Mouse (Mus musculus) forebrain, embryonic 10.5 days (tissue): Measurements from ENCODE around the gene Gm45021. TPM values are rescaled to one million over a fixed set of nuclear protein-coding genes. Genes with fewer than 3 reads are reported as not detected.
A peak's percentile ranks its signal among the peaks of the same experiment; 100 is the strongest.

Experiments used
- DNase-seq: peaks from one replicate; pipeline ENCODE4 v3.0.0-alpha.2; 2017; ENCODE audit warnings: low spot score; ENCODE audit errors: extremely low spot score
- H3K27ac ChIP-seq: fragments of 300-500 bp; sonication (generic); 2 replicates; pipeline ENCODE4 v1.5.1; 2016; ENCODE audit warnings: mild to moderate bottlenecking
- H3K27me3 ChIP-seq: fragments of 300-500 bp; sonication (generic); 2 replicates; pipeline ENCODE4 v1.6.1; 2016; ENCODE audit warnings: mild to moderate bottlenecking; ENCODE audit not compliant: poor library complexity, severe bottlenecking
- H3K36me3 ChIP-seq: fragments of 300-500 bp; sonication (generic); replicated peaks from 2 replicates; pipeline ENCODE4 v1.6.1; 2016; ENCODE audit warnings: mild to moderate bottlenecking, moderate library complexity
- H3K4me1 ChIP-seq: fragments of 300-500 bp; sonication (generic); 2 replicates; pipeline ENCODE4 v1.6.1; 2016
- H3K4me3 ChIP-seq: fragments of 300-500 bp; sonication (generic); 2 replicates; pipeline ENCODE4 v1.5.1; 2016; ENCODE audit warnings: mild to moderate bottlenecking, moderate library complexity
- H3K9me3 ChIP-seq: fragments of 300-500 bp; sonication (generic); 2 replicates; pipeline ENCODE4 v1.6.1; 2016; ENCODE audit warnings: mild to moderate bottlenecking, moderate library complexity
- WGBS: fragments of 180-500 bp; shearing (Covaris S2); methylation state at CpG from one replicate; pipeline ENCODE4 v1.1.7; 2016; 5-methylcytosine and 5-hydroxymethylcytosine counted together
- polyA plus RNA-seq: library from polyadenylated mRNA; unstranded; fragments of >200 nt; fragmentation: Nextera tagmentation; extraction: Ambion mirVana; gene quantifications from 2 replicates; pipeline ENCODE4 v1.2.1, GENCODE M21; 2016

The Gm45021 gene
- polyA plus RNA-seq, 1 experiment from 2014 or later = not detected

DNA sequence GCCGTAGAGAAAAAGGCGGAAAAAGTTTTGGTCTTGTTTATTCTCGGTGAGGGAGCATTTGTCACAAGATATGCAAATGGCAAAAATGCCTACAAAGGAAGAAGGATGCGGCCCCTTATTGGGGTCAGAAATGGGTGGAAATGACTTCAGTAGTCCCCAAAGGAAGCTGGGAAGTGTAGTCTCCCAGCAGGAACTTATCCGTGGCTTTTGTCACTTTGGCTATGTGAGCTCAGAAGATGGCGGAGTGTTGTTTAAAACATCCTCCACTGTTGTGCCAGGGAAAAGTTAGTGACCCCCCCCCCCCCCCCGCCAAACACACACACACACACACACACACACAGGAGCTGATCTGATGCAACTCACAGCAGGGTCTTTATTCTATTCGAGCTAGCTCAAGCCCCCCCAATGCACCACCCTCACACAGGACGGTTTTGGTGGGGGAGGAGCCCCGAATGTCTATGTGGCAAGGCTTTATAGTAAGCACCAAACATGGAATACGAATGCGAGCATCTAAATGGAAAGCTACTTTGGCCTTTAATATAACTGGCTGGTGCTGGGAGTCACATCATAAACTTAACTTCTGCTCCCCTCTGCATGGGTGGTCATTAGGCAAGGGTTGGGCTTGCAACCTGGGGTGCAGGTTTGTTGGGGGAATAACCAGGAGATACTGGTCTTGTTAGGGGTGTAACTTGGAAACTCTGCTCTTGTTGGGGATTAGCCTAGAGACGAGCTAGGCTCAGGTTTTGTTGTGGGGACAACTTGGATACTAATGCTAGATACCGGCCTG lies 34.1 kb upstream of the Gm45021 start:
- H3K4me1 ChIP-seq = peaks cover 20% of the 10 kb centered on the region
- WGBS = 33% methylated on average over 14 of the region's 14 CpGs
- H3K27me3 ChIP-seq = no peaks in the 10 kb centered on the region
- peak overlapping the region; percentile 56 for H3K4me3 ChIP-seq
- peak; percentile 53 for DNase-seq
- H3K9me3 ChIP-seq = no peaks in the 10 kb centered on the region
- H3K27ac ChIP-seq = peak overlapping the region; percentile 92
- peaks cover 19% of the 10 kb centered on the region for H3K36me3 ChIP-seq

DNA sequence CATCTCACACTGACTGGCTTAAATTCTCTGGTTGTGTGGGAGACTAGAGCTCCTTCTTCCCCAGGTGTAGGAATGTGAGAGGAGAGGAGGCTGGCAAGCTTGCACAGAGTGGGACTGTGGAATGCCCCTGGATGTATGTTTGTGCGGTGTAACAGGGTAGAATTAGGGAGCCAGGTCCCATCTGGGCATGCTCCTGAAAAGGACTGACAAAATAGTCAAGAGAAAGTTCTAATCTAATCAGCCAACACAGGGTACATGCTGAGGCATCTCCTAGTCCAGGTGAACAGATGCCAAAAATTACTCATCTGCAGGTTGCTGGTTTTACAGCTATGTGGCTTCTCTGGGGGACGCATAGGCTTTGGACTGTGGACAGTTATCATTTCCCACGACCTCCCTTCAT lies 33.5 kb upstream of the Gm45021 start:
- H3K4me1 ChIP-seq = peaks cover 20% of the 10 kb centered on the region
- WGBS = 93% methylated on average over 3 of the region's 3 CpGs
- peak overlapping the region; percentile 56 for H3K4me3 ChIP-seq
- H3K9me3 ChIP-seq = no peaks in the 10 kb centered on the region
- peak overlapping the region; percentile 92; the same call in 1 of the 2 replicates for H3K27ac ChIP-seq
- H3K36me3 ChIP-seq = peaks cover 23% of the 10 kb centered on the region
- H3K27me3 ChIP-seq = no peaks in the 10 kb centered on the region
- DNase-seq = no peak

DNA sequence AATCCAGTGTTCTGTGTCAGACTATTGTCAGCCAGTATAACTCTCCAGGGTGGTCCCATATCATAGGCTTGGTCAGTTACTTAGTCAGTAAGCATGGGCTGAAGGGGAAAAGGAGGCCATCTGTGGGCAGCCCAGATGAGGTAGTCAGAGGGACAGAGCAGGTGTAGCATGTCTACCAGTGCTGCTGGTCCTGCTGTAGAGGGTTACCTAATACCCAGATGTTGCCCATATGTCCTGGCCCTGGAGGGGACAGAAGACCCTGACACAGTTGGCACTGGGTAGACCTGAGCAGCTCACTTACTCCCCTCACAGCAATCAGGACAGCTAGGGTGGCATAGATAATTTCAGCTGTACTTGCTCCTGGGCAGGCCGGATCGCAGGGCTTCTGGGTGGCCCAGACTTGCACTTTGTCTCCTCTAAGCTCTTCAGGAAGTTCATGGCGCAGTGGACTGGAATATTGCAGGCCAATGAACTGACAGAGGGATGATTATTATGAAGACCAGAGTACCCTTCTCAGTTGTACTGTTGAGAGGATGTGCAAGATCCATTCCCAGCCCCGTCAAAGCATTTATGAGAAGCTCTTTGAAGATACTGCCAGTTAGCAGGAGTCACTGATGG lies 23.6 kb upstream of the Gm45021 start:
- DNase-seq = no peak
- Histone ChIP-seq H3K36me3 (peaks cover 64% of the 10 kb centered on the region), H3K27me3 (no peaks in the 10 kb centered on the region), H3K27ac (no peak overlapping the region), H3K4me3 (no peak overlapping the region), H3K9me3 (no peaks in the 10 kb centered on the region; the same call in 1 of the 2 replicates), H3K4me1 (no peaks in the 10 kb centered on the region)
- WGBS = 93% methylated on average over 4 of the region's 4 CpGs

DNA sequence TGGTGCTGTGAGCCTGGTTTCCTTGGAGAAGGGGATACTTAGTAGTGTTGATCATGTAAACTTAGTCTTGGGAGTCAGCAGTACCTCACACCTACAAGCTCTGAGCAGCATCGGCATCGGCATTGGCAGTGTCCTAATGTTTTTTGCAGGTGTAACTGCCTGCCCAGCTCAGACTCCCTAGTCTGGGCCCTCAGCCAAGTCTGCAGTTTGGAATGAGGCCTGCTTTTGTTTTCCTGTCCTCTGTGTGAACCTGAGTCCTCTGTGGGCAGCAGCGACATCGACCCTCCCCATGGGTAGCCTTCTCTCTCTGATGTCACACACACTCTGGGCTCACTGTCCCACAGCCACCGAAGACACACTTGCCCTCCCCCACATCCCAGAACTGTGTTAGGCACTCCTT lies 23.1 kb upstream of the Gm45021 start:
- Histone ChIP-seq H3K27ac (no peak overlapping the region), H3K4me1 (no peaks in the 10 kb centered on the region), H3K4me3 (no peak overlapping the region), H3K36me3 (peaks cover 61% of the 10 kb centered on the region), H3K9me3 (no peaks in the 10 kb centered on the region; the same call in 1 of the 2 replicates), H3K27me3 (no peaks in the 10 kb centered on the region)
- DNase-seq = no peak
- WGBS = 83% methylated on average over 5 of the region's 5 CpGs

DNA sequence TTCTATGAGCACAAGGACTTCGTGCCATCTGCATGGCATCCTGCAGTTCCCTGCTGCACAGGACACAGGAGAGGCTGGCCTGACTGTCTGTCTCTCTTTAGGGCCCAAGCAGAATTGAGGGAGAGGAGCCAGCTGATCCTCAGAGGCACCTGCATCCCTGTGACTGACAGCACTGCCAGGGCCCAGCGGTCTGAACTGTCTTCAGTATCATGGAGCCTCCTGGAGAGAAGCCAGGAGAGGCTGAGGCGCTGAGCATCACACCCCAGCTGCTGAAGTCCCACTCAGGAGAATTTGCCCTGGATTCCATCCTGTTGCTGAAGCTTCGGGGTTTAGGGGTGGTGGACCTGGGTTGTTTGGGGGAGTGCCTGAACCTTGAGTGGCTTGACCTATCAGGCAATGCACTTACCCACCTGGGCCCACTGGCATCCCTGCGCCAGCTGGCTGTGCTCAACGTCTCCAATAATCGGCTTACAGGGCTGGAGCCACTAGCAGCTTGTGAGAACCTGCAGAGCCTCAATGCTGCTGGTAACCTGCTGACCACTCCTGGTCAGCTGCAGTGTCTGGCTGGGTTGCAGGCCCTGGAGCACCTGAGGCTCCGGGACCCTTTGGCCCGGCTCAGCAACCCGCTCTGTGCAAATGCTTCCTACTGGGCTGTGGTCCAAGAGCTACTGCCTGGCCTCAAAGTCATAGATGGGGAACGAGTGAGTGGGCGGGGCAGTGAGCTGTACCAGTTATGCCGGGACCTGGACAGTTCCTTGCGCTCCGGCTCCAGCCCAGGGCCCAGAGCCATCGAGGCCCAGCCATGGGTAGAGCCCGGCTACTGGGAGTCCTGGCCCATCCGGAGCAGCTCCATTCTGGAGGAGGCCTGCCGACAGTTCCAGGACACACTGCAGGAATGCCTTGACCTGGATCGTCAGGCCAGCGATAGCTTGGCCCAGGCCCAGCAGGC lies 21.1 kb upstream of the Gm45021 start:
- Histone ChIP-seq H3K4me3 (no peak overlapping the region), H3K4me1 (peaks cover 9% of the 10 kb centered on the region), H3K36me3 (peaks cover 54% of the 10 kb centered on the region), H3K27me3 (no peaks in the 10 kb centered on the region), H3K27ac (no peak overlapping the region), H3K9me3 (no peaks in the 10 kb centered on the region; the same call in 1 of the 2 replicates)
- no peak for DNase-seq
- 90% methylated on average over 21 of the region's 21 CpGs for WGBS

DNA sequence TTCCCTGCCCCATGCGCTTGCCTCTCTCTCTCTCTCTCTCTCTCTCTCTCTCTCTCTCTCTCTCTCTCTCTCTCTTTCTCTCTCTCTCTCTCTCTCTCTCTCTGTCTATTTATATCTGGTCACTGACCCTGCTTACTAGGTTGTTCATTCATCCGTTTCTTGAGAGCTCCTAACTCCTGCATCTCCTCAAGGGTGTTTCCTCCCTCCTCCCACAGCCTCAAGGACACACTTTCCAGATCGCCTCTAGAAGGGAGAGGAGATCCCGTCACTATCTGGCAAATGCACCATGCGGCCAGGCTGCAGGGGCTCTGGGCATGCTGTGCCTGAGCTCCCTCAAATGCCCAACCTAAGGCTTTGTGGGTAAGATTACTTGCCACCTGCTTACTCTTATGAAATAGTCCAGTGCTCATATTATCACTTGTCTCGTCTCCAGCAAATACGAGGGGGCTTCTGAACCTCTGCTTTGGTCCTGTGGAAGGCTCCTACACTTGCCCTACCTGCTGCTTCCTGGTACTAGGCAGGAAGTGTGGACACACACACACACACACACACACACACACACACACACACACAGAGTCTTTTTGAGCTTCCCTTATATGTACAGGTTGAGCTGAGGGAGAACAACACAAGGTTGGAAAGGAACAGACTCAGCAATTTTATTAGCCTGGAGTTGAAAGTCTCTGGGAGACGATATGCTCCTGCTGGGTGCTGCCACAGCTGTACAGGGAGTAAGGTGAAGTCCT lies 20.2 kb upstream of the Gm45021 start:
- Histone ChIP-seq H3K9me3 (no peaks in the 10 kb centered on the region; the same call in 1 of the 2 replicates), H3K27me3 (no peaks in the 10 kb centered on the region), H3K36me3 (peaks cover 45% of the 10 kb centered on the region), H3K4me1 (peaks cover 10% of the 10 kb centered on the region), H3K4me3 (no peak overlapping the region), H3K27ac (no peak overlapping the region)
- 84% methylated on average over 8 of the region's 8 CpGs for WGBS
- DNase-seq = no peak

DNA sequence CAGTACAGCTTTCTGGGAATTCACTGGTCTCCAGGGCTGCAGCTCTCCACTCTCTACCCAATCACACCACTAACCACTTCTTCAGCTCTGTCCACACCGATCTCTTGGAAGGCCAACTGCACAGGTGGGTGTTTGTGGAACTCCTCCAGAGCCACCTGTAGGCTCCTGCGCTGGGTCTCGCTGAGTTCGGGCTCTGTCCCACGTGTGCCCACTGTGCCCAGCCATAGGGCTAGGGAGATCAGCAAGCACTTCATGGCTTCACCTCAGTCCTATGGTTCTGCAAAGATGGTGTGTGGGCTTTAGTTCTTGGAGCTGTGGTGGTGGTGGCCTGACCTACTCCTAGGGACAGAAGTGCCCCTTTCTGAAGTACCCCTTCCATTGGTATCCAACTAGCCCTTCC lies 17.4 kb upstream of the Gm45021 start:
- DNase-seq = no peak
- no peak overlapping the region for H3K4me3 ChIP-seq
- H3K4me1 ChIP-seq = peaks cover 10% of the 10 kb centered on the region
- H3K27me3 ChIP-seq = no peaks in the 10 kb centered on the region
- peaks cover 22% of the 10 kb centered on the region for H3K36me3 ChIP-seq
- no peaks in the 10 kb centered on the region; the same call in 1 of the 2 replicates for H3K9me3 ChIP-seq
- H3K27ac ChIP-seq = no peak overlapping the region
- WGBS = 84% methylated on average over 5 of the region's 5 CpGs

DNA sequence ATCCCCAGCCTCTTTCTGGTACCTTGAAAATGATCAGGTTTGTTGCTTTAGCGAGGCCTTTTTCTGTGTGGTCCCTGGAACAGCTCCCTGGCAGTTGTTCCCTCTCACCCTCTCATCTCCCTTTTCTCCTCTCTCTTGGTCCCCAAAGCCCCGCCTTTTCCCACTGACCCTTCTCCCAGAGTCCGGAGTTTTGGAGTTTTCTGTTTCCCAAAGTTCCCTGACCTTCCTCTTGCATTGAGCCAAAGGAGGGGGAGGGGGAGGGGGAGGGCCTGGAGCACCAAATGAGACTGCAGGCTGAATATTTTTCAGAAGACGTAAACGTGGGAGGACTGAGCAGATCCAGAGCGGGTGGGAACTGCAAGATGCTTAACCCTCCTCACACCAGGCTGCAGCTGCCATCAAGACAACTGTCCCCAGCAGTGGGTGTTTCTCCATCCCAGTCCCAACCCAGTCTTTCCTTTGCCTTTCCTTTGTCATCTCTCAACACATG lies 16.8 kb upstream of the Gm45021 start, which contains the start of gene Rarres2:
TSS of gene Rarres2 (minus strand) at position 218 of the 490 bp plus-strand sequence.
- H3K36me3 ChIP-seq = peaks cover 22% of the 10 kb centered on the region
- peaks cover 10% of the 10 kb centered on the region for H3K4me1 ChIP-seq
- H3K4me3 ChIP-seq = no peak within 1 kb of the TSS
- no peak within 1 kb of the TSS for H3K27ac ChIP-seq
- WGBS = 50% methylated on average over 6 of the region's 6 CpGs
- H3K9me3 ChIP-seq = no peaks in the 10 kb centered on the region; the same call in 1 of the 2 replicates
- H3K27me3 ChIP-seq = no peaks in the 10 kb centered on the region
- no peak for DNase-seq

DNA sequence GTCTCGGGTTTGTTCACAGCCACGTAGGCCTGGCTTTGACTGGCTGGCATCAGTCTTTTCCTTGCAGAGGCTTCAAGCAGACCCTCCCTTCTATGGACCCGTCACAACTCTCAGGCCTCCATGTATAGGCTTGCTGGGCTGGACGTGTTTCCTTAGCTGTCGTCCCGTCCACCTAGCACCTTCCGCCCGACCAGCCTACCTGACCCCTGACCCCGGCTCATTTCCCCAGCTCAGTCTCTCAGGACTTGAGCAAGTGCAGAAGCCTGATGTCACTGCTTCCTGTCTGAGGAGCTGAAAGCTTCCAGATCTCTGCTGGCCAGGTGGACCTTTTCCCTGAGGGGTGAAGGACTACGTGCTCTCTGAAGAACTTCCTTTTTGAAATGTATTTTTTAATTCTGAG lies 16.1 kb upstream of the Gm45021 start:
- Histone ChIP-seq H3K36me3 (peaks cover 20% of the 10 kb centered on the region), H3K4me3 (no peak overlapping the region), H3K27me3 (no peaks in the 10 kb centered on the region), H3K4me1 (peaks cover 10% of the 10 kb centered on the region), H3K9me3 (no peaks in the 10 kb centered on the region; the same call in 1 of the 2 replicates), H3K27ac (no peak overlapping the region)
- DNase-seq = no peak
- WGBS = 67% methylated on average over 10 of the region's 10 CpGs

DNA sequence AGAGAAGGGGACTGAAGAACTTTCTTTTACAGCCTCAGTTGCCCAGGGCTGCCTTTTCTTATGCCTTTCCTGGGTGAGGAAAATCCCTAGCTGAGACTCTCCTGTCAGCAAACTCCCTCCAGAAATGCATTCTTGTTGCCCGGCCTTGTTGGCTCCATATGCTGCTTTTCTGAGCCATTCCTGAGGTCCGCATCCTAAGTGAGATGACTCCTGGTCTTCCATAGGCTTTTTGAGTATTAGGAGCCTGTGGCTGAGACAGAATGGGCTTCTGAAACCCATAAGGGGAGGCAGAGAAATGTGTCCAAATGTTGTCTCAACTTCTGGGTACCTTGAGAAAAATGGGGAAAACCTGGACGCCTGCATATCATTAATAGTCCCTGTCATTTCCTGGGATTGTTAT lies 15.4 kb upstream of the Gm45021 start:
- no peak overlapping the region for H3K4me3 ChIP-seq
- H3K27me3 ChIP-seq = no peaks in the 10 kb centered on the region
- 78% methylated on average over 3 of the region's 3 CpGs for WGBS
- H3K9me3 ChIP-seq = no peaks in the 10 kb centered on the region; the same call in 1 of the 2 replicates
- no peak for DNase-seq
- H3K36me3 ChIP-seq = peaks cover 13% of the 10 kb centered on the region
- peaks cover 10% of the 10 kb centered on the region for H3K4me1 ChIP-seq
- no peak overlapping the region for H3K27ac ChIP-seq

DNA sequence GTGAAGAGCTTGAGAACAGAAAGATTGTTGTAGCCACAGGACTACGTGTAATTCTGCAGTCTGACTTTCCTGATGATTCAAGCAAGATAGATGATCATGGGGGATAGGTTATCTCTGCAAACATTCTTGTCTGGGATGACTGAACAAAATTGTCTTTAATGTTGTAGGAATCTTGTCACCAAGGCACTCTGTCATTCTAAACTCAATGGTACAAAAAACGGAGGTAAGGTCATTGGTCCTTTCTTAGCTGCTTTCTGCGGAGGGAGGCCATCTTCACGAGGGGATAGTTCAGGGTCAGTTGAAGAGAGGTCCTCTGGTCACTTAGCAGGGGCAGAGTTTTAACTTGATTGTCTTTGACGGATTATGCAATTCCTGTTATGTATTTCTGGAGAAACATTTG lies 10.7 kb upstream of the Gm45021 start:
- H3K36me3 ChIP-seq = no peaks in the 10 kb centered on the region
- 74% methylated on average over 5 of the region's 5 CpGs for WGBS
- H3K27me3 ChIP-seq = no peaks in the 10 kb centered on the region
- no peak overlapping the region for H3K4me3 ChIP-seq
- H3K27ac ChIP-seq = no peak overlapping the region
- DNase-seq = no peak
- H3K9me3 ChIP-seq = no peaks in the 10 kb centered on the region
- peaks cover 8% of the 10 kb centered on the region for H3K4me1 ChIP-seq

DNA sequence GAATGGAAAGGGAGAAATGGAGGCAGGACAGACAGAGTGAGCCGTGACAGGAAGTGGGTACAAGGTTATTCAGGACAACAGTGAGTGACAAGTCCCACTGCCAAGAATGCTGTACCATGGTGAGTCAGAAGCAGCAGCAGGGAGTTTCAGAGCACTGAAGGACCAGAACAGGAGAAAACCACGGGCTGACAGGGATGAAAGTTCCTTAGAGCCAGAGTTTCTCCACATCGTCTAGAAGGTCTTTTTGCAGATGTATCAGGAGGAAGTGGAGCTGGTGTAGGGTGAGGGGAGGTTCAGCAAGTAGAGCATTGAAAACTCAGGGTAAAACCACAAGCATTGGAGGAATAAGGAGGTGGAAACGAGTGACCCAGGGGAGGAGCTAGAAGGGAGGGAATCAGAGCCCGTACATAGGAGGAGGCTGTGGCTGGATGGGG lies 10.2 kb upstream of the Gm45021 start:
- Histone ChIP-seq H3K27ac (no peak overlapping the region), H3K9me3 (no peaks in the 10 kb centered on the region), H3K4me3 (no peak overlapping the region), H3K27me3 (no peaks in the 10 kb centered on the region), H3K36me3 (no peaks in the 10 kb centered on the region), H3K4me1 (peaks cover 8% of the 10 kb centered on the region)
- WGBS = 51% methylated on average over 5 of the region's 5 CpGs
- DNase-seq = no peak
